Mouse (Mus musculus): Measurements from ENCODE around the gene Rab20.

- TF ChIP-seq CTCF (IDR thresholded peaks at IDR 0.05; ENCODE audit: low read depth, low read length) (no peak), POLR2A (IDR thresholded peaks at IDR 0.05; ENCODE audit: insufficient read depth, low read length) (no peak)
These were observed 40.6 kb downstream of the Rab20 start for GRCm38 (mm10) chr8:11437862-11438261.
